Mouse (Mus musculus): ENCODE results near the gene Adam8.

- TF ChIP-seq CTCF (IDR thresholded peaks at IDR 0.05) (no peak), EP300 (IDR thresholded peaks at IDR 0.05) (no peak)
Observed at GRCm38 (mm10) chr7:139957437-139957836, 34.9 kb downstream of the Adam8 start.

Data from lung, postnatal 0 days (tissue).